In the genomic region with DNA sequence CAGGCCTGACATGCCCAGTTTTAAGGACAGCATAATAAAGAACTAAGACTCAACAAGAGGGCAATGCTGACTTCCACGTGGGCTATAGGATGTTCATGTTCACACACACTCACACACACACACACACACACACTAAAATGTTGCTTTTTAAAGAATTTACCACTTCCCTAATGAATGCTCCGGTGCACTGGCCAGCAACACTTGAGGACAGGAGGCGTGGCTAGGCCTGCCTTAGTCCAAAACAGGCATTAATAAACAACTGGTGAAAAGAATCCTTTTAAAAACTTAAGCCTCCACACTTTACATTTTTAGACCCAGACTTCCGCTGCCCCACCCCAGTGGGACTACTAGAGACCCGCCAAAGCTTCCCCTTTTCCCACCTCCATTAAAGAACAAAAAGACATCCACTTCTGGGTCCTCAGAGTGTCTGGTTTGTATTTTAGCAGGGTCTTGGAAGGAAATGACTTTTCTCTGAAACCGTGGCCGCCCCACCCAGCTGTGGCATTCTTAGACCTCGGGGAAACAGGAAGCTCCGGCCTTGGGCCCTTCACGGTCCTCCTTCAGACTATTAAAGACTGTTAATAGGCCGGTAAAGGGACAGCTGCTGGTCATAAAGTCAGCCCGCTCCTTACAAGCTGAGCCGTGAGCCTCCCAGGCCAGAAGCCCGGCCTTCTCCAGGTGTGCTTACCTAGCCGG, we compare ENCODE assay signal across 8 mouse cellular contexts. TPM values are rescaled to one million over a fixed set of nuclear protein-coding genes. Genes with fewer than 3 reads are reported as not detected.
DNase-seq lines count a peak whose midpoint lies in the region; ATAC-seq lines count a peak whose summit lies in the region.

No protein-coding gene starts in this region.

- ATAC-seq in forebrain, embryonic 11.5 days (replicated peaks; ENCODE audit: low FRiP score), result no peak
- ATAC-seq in midbrain, embryonic 11.5 days (ENCODE audit: low FRiP score), result no peak

- H3K4me1 ChIP-seq in forebrain, embryonic 11.5 days (replicated peaks; ENCODE audit: control insufficient read depth, insufficient read depth, low read length), result peaks cover 3% of the 10 kb centered on the region; the same call in 1 of the 2 replicates
- peaks cover 46% of the 10 kb centered on the region for H3K4me1 ChIP-seq in limb, embryonic 10.5 days
- peaks cover 9% of the 10 kb centered on the region for H3K4me1 ChIP-seq in midbrain, embryonic 11.5 days (ENCODE audit: control insufficient read depth, insufficient read depth, low read length)

- H3K4me3 ChIP-seq in forebrain, embryonic 11.5 days (ENCODE audit: low read depth, low read length), result no peak overlapping the region
- H3K4me3 ChIP-seq in limb, embryonic 10.5 days, result peak overlapping the region; percentile 36
- H3K4me3 ChIP-seq in midbrain, embryonic 11.5 days (ENCODE audit: low read depth, low read length), result no peak overlapping the region

- H3K4me2 ChIP-seq in forebrain, embryonic 11.5 days (ENCODE audit: low read depth, low read length, severe bottlenecking), result 0 out of 2 replicates have a peak overlapping the region, but pooled peaks have one; percentile 5
- no peak overlapping the region; the same call in 1 of the 2 replicates for H3K4me2 ChIP-seq in midbrain, embryonic 11.5 days

- no peaks in the 10 kb centered on the region for H3K27me3 ChIP-seq in forebrain, embryonic 11.5 days (ENCODE audit: control insufficient read depth, insufficient read depth, low read length)
- H3K27me3 ChIP-seq in limb, embryonic 10.5 days (ENCODE audit: low read depth, poor library complexity, severe bottlenecking), result no peaks in the 10 kb centered on the region
- H3K27me3 ChIP-seq in midbrain, embryonic 11.5 days (ENCODE audit: control insufficient read depth, insufficient read depth, low read length), result no peaks in the 10 kb centered on the region

- H3K9ac ChIP-seq in forebrain, embryonic 11.5 days (ENCODE audit: low read length), result peak overlapping the region; percentile 7
- H3K9ac ChIP-seq in midbrain, embryonic 11.5 days (ENCODE audit: low read length), result peak overlapping the region; percentile 1; the same call in 1 of the 2 replicates

- H3K9me3 ChIP-seq in forebrain, embryonic 11.5 days (ENCODE audit: control insufficient read depth, low read length), result no peaks in the 10 kb centered on the region
- no peaks in the 10 kb centered on the region for H3K9me3 ChIP-seq in limb, embryonic 10.5 days (replicated peaks)
- no peaks in the 10 kb centered on the region for H3K9me3 ChIP-seq in midbrain, embryonic 11.5 days (ENCODE audit: control insufficient read depth, low read length)

- no peaks in the 10 kb centered on the region; the same call in 1 of the 2 replicates for H3K36me3 ChIP-seq in forebrain, embryonic 11.5 days (ENCODE audit: control insufficient read depth, insufficient read depth, low read length)
- H3K36me3 ChIP-seq in limb, embryonic 10.5 days, result peaks cover 16% of the 10 kb centered on the region
- no peaks in the 10 kb centered on the region; the same call in 1 of the 2 replicates for H3K36me3 ChIP-seq in midbrain, embryonic 11.5 days (ENCODE audit: control insufficient read depth, insufficient read depth, low read length)

- intact Hi-C loops in heart, postnatal 25 days (cut with DNase I), result no loop called here

- peak; percentile 46 for DNase-seq in urinary bladder, postnatal 25 days (ENCODE audit: low spot score)
- no peak for DNase-seq in urinary bladder, adult 2 months (ENCODE audit: low spot score)
- no peak for DNase-seq in forebrain, embryonic 11.5 days (ENCODE audit: low spot score)
- peak; percentile 55 for DNase-seq in heart, postnatal 25 days (ENCODE audit: low spot score)
- DNase-seq in limb, embryonic 10.5 days (ENCODE audit: low spot score), result peak; percentile 54
- peak; percentile 82 for DNase-seq in midbrain, embryonic 11.5 days (ENCODE audit: low spot score, missing footprints)
- DNase-seq in testis, postnatal 10 days (ENCODE audit: low spot score), result peak; percentile 60
- DNase-seq in right cerebral cortex, postnatal 4 days, result no peak

- peak overlapping the region; percentile 55; the same call in 1 of the 2 replicates for H3K27ac ChIP-seq in forebrain, embryonic 11.5 days (ENCODE audit: low read depth, low read length)
- peak overlapping the region; percentile 81 for H3K27ac ChIP-seq in limb, embryonic 10.5 days
- H3K27ac ChIP-seq in midbrain, embryonic 11.5 days (ENCODE audit: low read depth, low read length), result no peak overlapping the region; the same call in 1 of the 2 replicates

- WGBS in forebrain, embryonic 11.5 days, result 15% methylated on average over 15 of the region's 15 CpGs
- 6% methylated on average over 15 of the region's 15 CpGs for WGBS in limb, embryonic 10.5 days
- WGBS in midbrain, embryonic 11.5 days, result 16% methylated on average over 15 of the region's 15 CpGs

RNA-seq across cellular contexts. Expression of a gene that starts 9.7 kb away (rescaled TPM):
- polyA plus RNA-seq in urinary bladder, adult 2 months (2012; rRNA removed), result 17.8 and 19.7 TPM in 2 replicates
- polyA plus RNA-seq in forebrain, embryonic 11.5 days (2014; fragmentation: Nextera tagmentation; extraction: Ambion mirVana), result 4.8 and 6.3 TPM in 2 replicates
- total RNA-seq in heart, postnatal 25 days (2021), result 10 to 100 TPM; 18.7 to 20.1 TPM
- polyA plus RNA-seq in limb, embryonic 10.5 days (2016; fragmentation: Nextera tagmentation; extraction: Ambion mirVana), result 3.6 and 4.0 TPM in 2 replicates
- 1.8 and 3.5 TPM in 2 replicates for polyA plus RNA-seq in midbrain, embryonic 11.5 days (2014; fragmentation: Nextera tagmentation; extraction: Ambion mirVana)

RNA-seq across cellular contexts. Expression of a gene that starts 12.8 kb away (rescaled TPM):
- polyA plus RNA-seq in urinary bladder, adult 2 months (2012; rRNA removed), result 17.1 and 19.4 TPM in 2 replicates
- 17.2 and 17.8 TPM in 2 replicates for polyA plus RNA-seq in forebrain, embryonic 11.5 days (2014; fragmentation: Nextera tagmentation; extraction: Ambion mirVana)
- total RNA-seq in heart, postnatal 25 days (2021), result 10 to 100 TPM; 10.6 to 11.2 TPM
- 17.9 and 19.6 TPM in 2 replicates for polyA plus RNA-seq in limb, embryonic 10.5 days (2016; fragmentation: Nextera tagmentation; extraction: Ambion mirVana)
- 9.6 and 12.4 TPM in 2 replicates for polyA plus RNA-seq in midbrain, embryonic 11.5 days (2014; fragmentation: Nextera tagmentation; extraction: Ambion mirVana)

RNA-seq across cellular contexts. Expression of a gene that starts 57.7 kb away (rescaled TPM):
- polyA plus RNA-seq in urinary bladder, adult 2 months (2012; rRNA removed), result 218 and 326 TPM in 2 replicates
- 11.6 and 15.7 TPM in 2 replicates for polyA plus RNA-seq in forebrain, embryonic 11.5 days (2014; fragmentation: Nextera tagmentation; extraction: Ambion mirVana)
- total RNA-seq in heart, postnatal 25 days (2021), result 1 to 10 TPM; 1.5 TPM
- polyA plus RNA-seq in limb, embryonic 10.5 days (2016; fragmentation: Nextera tagmentation; extraction: Ambion mirVana), result 29.7 and 38.7 TPM in 2 replicates
- polyA plus RNA-seq in midbrain, embryonic 11.5 days (2014; fragmentation: Nextera tagmentation; extraction: Ambion mirVana), result 6.0 and 7.8 TPM in 2 replicates

Comparison
In these comparisons a context has a peak if more than half of its experiments do, and no peak if none do; other contexts are left out.
1. DNase-seq: peak in urinary bladder, postnatal 25 days (single experiment), heart, postnatal 25 days (single experiment), limb, embryonic 10.5 days (single experiment), midbrain, embryonic 11.5 days (single experiment) and testis, postnatal 10 days (single experiment); none in urinary bladder, adult 2 months (single experiment), forebrain, embryonic 11.5 days (single experiment) and right cerebral cortex, postnatal 4 days (single experiment).